Mouse (Mus musculus) heart, postnatal 0 days (tissue): ENCODE results near the gene Elavl3.

ENCODE experiments used
- CTCF ChIP-seq: IDR thresholded peaks from 2 replicates; pipeline ENCODE4 v1.5.1; 2016; ENCODE audit warnings: antibody characterized with exemption, control low read depth, low read depth
- EP300 ChIP-seq: IDR thresholded peaks from 2 replicates; pipeline ENCODE4 v1.6.1; 2016; ENCODE audit warnings: antibody characterized with exemption, low read depth

- no peak for TF ChIP-seq CTCF
- no peak for TF ChIP-seq EP300
These were observed 40.9 kb upstream of the Elavl3 start for GRCm38 (mm10) chr9:22092746-22093145.
